Mouse (Mus musculus): ENCODE results near the gene Trub1.

GRCm38 (mm10) chr19:57431476-57431875, 21.2 kb upstream of the Trub1 start:
- TF ChIP-seq POLR2A (IDR thresholded peaks at IDR 0.05; ENCODE audit: control insufficient read depth, extremely low read depth, insufficient read depth, low read length, poor library complexity) (no peak), CTCF (IDR thresholded peaks at IDR 0.05; ENCODE audit: borderline replicate concordance, control insufficient read depth, extremely low read depth, insufficient read depth, low read length, poor library complexity) (no peak)
